Mouse (Mus musculus) ES-Bruce4 (cell line): ENCODE measurements around the gene Lrp6. TPM values are rescaled to one million over a fixed set of nuclear protein-coding genes. Genes with fewer than 3 reads are reported as not detected.

Experiments
- H3K27ac ChIP-seq: 2 replicates; pipeline ENCODE4 v1.5.1; 2012; ENCODE audit warnings: low read length, inconsistent platforms; ENCODE audit not compliant: insufficient read depth
- H3K27me3 ChIP-seq: 2 replicates; pipeline ENCODE4 v1.6.1; 2012; ENCODE audit warnings: mild to moderate bottlenecking, low read length, inconsistent platforms; ENCODE audit not compliant: control insufficient read depth, poor library complexity, insufficient read depth, severe bottlenecking
- H3K36me3 ChIP-seq: 2 replicates; pipeline ENCODE4 v1.6.1; 2012; ENCODE audit warnings: inconsistent platforms, mild to moderate bottlenecking, low read length, moderate library complexity; ENCODE audit not compliant: control insufficient read depth, poor library complexity, insufficient read depth, severe bottlenecking
- H3K4me1 ChIP-seq: one replicate; pipeline ENCODE4 v1.8.1; 2011; ENCODE audit warnings: low read length; ENCODE audit not compliant: control insufficient read depth, insufficient read depth
- H3K4me3 ChIP-seq: 2 replicates; pipeline ENCODE4 v1.5.1; 2011; ENCODE audit warnings: low read depth, mild to moderate bottlenecking, low read length
- H3K9ac ChIP-seq: 2 replicates; pipeline ENCODE4 v1.6.1; 2012; ENCODE audit warnings: low read depth, mild to moderate bottlenecking, inconsistent platforms; ENCODE audit not compliant: poor library complexity, severe bottlenecking
- H3K9me3 ChIP-seq: replicated peaks from 2 replicates; pipeline ENCODE4 v1.6.1; 2012; ENCODE audit warnings: mild to moderate bottlenecking, low read length, inconsistent platforms; ENCODE audit not compliant: control insufficient read depth, poor library complexity, insufficient read depth, severe bottlenecking
- CTCF ChIP-seq: IDR thresholded peaks from one replicate; pipeline ENCODE4 v1.8.1; 2011; ENCODE audit warnings: low read depth, low read length
- EP300 ChIP-seq: IDR thresholded peaks from 2 replicates; pipeline ENCODE4 v1.6.1; 2011; ENCODE audit warnings: low read depth, low read length; ENCODE audit not compliant: insufficient read depth
- POLR2A ChIP-seq: IDR thresholded peaks from one replicate; pipeline ENCODE4 v1.8.1; 2011; ENCODE audit warnings: low read length; ENCODE audit not compliant: insufficient read depth
- polyA plus RNA-seq: library from polyadenylated mRNA; stranded (reverse); fragments of >200 nt; gene quantifications from 2 replicates; pipeline ENCODE4 v1.2.4, GENCODE M21; 2011; ENCODE audit warnings: low read depth; ENCODE audit not compliant: missing spikeins, insufficient read depth, insufficient read length

Lrp6 gene
- polyA plus RNA-seq, 1 experiment: 46.3 TPM

- no peak overlapping the region for H3K9ac ChIP-seq
- TF ChIP-seq CTCF: no peak
- no peak for TF ChIP-seq POLR2A
- no peak for TF ChIP-seq EP300
- H3K27ac ChIP-seq: no peak overlapping the region
- no peaks in the 10 kb centered on the region for H3K4me1 ChIP-seq
- 0 out of 2 replicates have a peak, but pooled peaks cover 3% of the 10 kb centered on the region for H3K9me3 ChIP-seq
- no peaks in the 10 kb centered on the region for H3K36me3 ChIP-seq
- H3K27me3 ChIP-seq: no peaks in the 10 kb centered on the region
- no peak overlapping the region for H3K4me3 ChIP-seq
These were observed 125.0 kb downstream of the Lrp6 start for GRCm38 (mm10) chr6:134441716-134442115.

GRCm38 (mm10) chr6:134440023-134440422 lies 126.7 kb downstream of the Lrp6 start:
- 0 out of 2 replicates have a peak, but pooled peaks cover under 1% of the 10 kb centered on the region for H3K9me3 ChIP-seq
- TF ChIP-seq POLR2A: no peak
- no peak for TF ChIP-seq CTCF
- TF ChIP-seq EP300: no peak
- H3K27ac ChIP-seq: no peak overlapping the region
- H3K36me3 ChIP-seq: no peaks in the 10 kb centered on the region
- H3K4me1 ChIP-seq: no peaks in the 10 kb centered on the region
- no peaks in the 10 kb centered on the region for H3K27me3 ChIP-seq
- no peak overlapping the region for H3K4me3 ChIP-seq
- H3K9ac ChIP-seq: no peak overlapping the region

GRCm38 (mm10) chr6:134439401-134440021 lies 127.3 kb downstream of the Lrp6 start:
- H3K4me1 ChIP-seq: no peaks in the 10 kb centered on the region
- H3K27me3 ChIP-seq: no peaks in the 10 kb centered on the region
- TF ChIP-seq POLR2A (no peak), EP300 (no peak), CTCF (no peak)
- H3K27ac ChIP-seq: no peak overlapping the region
- H3K4me3 ChIP-seq: peak overlapping the region; percentile 5
- no peaks in the 10 kb centered on the region for H3K9me3 ChIP-seq
- no peaks in the 10 kb centered on the region for H3K36me3 ChIP-seq
- no peak overlapping the region for H3K9ac ChIP-seq

GRCm38 (mm10) chr6:134436955-134437354 lies 129.8 kb downstream of the Lrp6 start:
- no peaks in the 10 kb centered on the region for H3K27me3 ChIP-seq
- H3K9ac ChIP-seq: no peak overlapping the region
- no peaks in the 10 kb centered on the region for H3K9me3 ChIP-seq
- no peaks in the 10 kb centered on the region for H3K36me3 ChIP-seq
- no peak for TF ChIP-seq CTCF
- no peak for TF ChIP-seq EP300
- TF ChIP-seq POLR2A: no peak
- H3K4me3 ChIP-seq: no peak overlapping the region
- H3K4me1 ChIP-seq: no peaks in the 10 kb centered on the region
- H3K27ac ChIP-seq: no peak overlapping the region

- TF ChIP-seq POLR2A: no peak
- no peak for TF ChIP-seq EP300
- no peak for TF ChIP-seq CTCF
These were observed 131.8 kb downstream of the Lrp6 start for GRCm38 (mm10) chr6:134434866-134435390.

GRCm38 (mm10) chr6:134434044-134434443 lies 132.7 kb downstream of the Lrp6 start:
- no peak overlapping the region for H3K9ac ChIP-seq

More at GRCm38 (mm10) chr6:134434866-134435390, 131.8 kb downstream of the Lrp6 start:
- Histone ChIP-seq H3K9me3 (no peaks in the 10 kb centered on the region), H3K36me3 (no peaks in the 10 kb centered on the region), H3K27me3 (no peaks in the 10 kb centered on the region), H3K9ac (no peak overlapping the region), H3K4me3 (no peak overlapping the region), H3K4me1 (no peaks in the 10 kb centered on the region), H3K27ac (no peak overlapping the region)

More at GRCm38 (mm10) chr6:134434044-134434443, 132.7 kb downstream of the Lrp6 start:
- no peaks in the 10 kb centered on the region for H3K9me3 ChIP-seq
- no peaks in the 10 kb centered on the region for H3K4me1 ChIP-seq
- TF ChIP-seq CTCF (no peak), EP300 (no peak), POLR2A (no peak)
- H3K4me3 ChIP-seq: no peak overlapping the region
- no peaks in the 10 kb centered on the region for H3K36me3 ChIP-seq
- no peaks in the 10 kb centered on the region for H3K27me3 ChIP-seq
- no peak overlapping the region for H3K27ac ChIP-seq
